Mouse (Mus musculus): ENCODE data around the gene Bahcc1. TPM values are rescaled to one million over a fixed set of nuclear protein-coding genes. Genes with fewer than 3 reads are reported as not detected.

Bahcc1 gene
- polyA plus RNA-seq, 1 experiment from 2014 or later, result 19.7 TPM

- no peak overlapping the region for H3K27ac ChIP-seq (ENCODE audit: low read depth, low read length)
- ATAC-seq (ENCODE audit: insufficient read depth, low FRiP score, low TSS enrichment), result no peak
- H3K9ac ChIP-seq (ENCODE audit: low read length), result no peak overlapping the region
- no peaks in the 10 kb centered on the region for H3K27me3 ChIP-seq (ENCODE audit: control insufficient read depth, insufficient read depth, low read length)
- no peak overlapping the region for H3K4me3 ChIP-seq (ENCODE audit: low read depth, low read length)
- H3K36me3 ChIP-seq (ENCODE audit: control insufficient read depth, insufficient read depth, low read length), result no peaks in the 10 kb centered on the region
- DNase-seq (ENCODE audit: low spot score), result no peak
- H3K4me2 ChIP-seq (ENCODE audit: low read depth), result no peak overlapping the region
- 76% methylated on average over 6 of the region's 6 CpGs for WGBS
- H3K9me3 ChIP-seq (ENCODE audit: control insufficient read depth, low read length), result no peaks in the 10 kb centered on the region
- H3K4me1 ChIP-seq (ENCODE audit: control insufficient read depth, insufficient read depth, low read length), result no peaks in the 10 kb centered on the region
Observed at GRCm38 (mm10) chr11:120200621-120201020, 32.1 kb upstream of the Bahcc1 start.

GRCm38 (mm10) chr11:120204200-120204599 lies 28.5 kb upstream of the Bahcc1 start:
- WGBS, result 95% methylated on average over 5 of the region's 5 CpGs
- Histone ChIP-seq H3K9me3 (ENCODE audit: control insufficient read depth, low read length) (no peaks in the 10 kb centered on the region), H3K27me3 (ENCODE audit: control insufficient read depth, insufficient read depth, low read length) (no peaks in the 10 kb centered on the region), H3K36me3 (ENCODE audit: control insufficient read depth, insufficient read depth, low read length) (no peaks in the 10 kb centered on the region), H3K9ac (ENCODE audit: low read length) (no peak overlapping the region), H3K4me1 (ENCODE audit: control insufficient read depth, insufficient read depth, low read length) (no peaks in the 10 kb centered on the region), H3K27ac (ENCODE audit: low read depth, low read length) (no peak overlapping the region), H3K4me3 (ENCODE audit: low read depth, low read length) (no peak overlapping the region), H3K4me2 (ENCODE audit: low read depth) (no peak overlapping the region)
- DNase-seq (ENCODE audit: low spot score) (no peak), ATAC-seq (ENCODE audit: insufficient read depth, low FRiP score, low TSS enrichment) (no peak)

GRCm38 (mm10) chr11:120206069-120206668 lies 26.6 kb upstream of the Bahcc1 start:
- Histone ChIP-seq H3K36me3 (ENCODE audit: control insufficient read depth, insufficient read depth, low read length) (no peaks in the 10 kb centered on the region), H3K4me3 (ENCODE audit: low read depth, low read length) (no peak overlapping the region), H3K4me2 (ENCODE audit: low read depth) (no peak overlapping the region), H3K9me3 (ENCODE audit: control insufficient read depth, low read length) (no peaks in the 10 kb centered on the region), H3K4me1 (ENCODE audit: control insufficient read depth, insufficient read depth, low read length) (no peaks in the 10 kb centered on the region), H3K9ac (ENCODE audit: low read length) (no peak overlapping the region), H3K27me3 (ENCODE audit: control insufficient read depth, insufficient read depth, low read length) (no peaks in the 10 kb centered on the region), H3K27ac (ENCODE audit: low read depth, low read length) (no peak overlapping the region)
- WGBS, result 78% methylated on average over 9 of the region's 9 CpGs
- DNase-seq (ENCODE audit: low spot score), result no peak
- no peak for ATAC-seq (ENCODE audit: insufficient read depth, low FRiP score, low TSS enrichment)

GRCm38 (mm10) chr11:120206669-120207090 lies 26.1 kb upstream of the Bahcc1 start:
- H3K9me3 ChIP-seq (ENCODE audit: control insufficient read depth, low read length), result no peaks in the 10 kb centered on the region
- no peak overlapping the region for H3K9ac ChIP-seq (ENCODE audit: low read length)
- DNase-seq (ENCODE audit: low spot score), result no peak
- no peaks in the 10 kb centered on the region for H3K27me3 ChIP-seq (ENCODE audit: control insufficient read depth, insufficient read depth, low read length)
- H3K36me3 ChIP-seq (ENCODE audit: control insufficient read depth, insufficient read depth, low read length), result no peaks in the 10 kb centered on the region
- 0 out of 2 replicates have a peak overlapping the region, but pooled peaks have one; percentile 5 for H3K27ac ChIP-seq (ENCODE audit: low read depth, low read length)
- H3K4me1 ChIP-seq (ENCODE audit: control insufficient read depth, insufficient read depth, low read length), result no peaks in the 10 kb centered on the region
- no peak for ATAC-seq (ENCODE audit: insufficient read depth, low FRiP score, low TSS enrichment)
- WGBS, result 51% methylated on average over 5 of the region's 5 CpGs
- no peak overlapping the region for H3K4me2 ChIP-seq (ENCODE audit: low read depth)
- H3K4me3 ChIP-seq (ENCODE audit: low read depth, low read length), result no peak overlapping the region

GRCm38 (mm10) chr11:120208848-120209247 lies 23.9 kb upstream of the Bahcc1 start:
- 66% methylated on average over 2 of the region's 2 CpGs for WGBS
- DNase-seq (ENCODE audit: low spot score) (no peak), ATAC-seq (ENCODE audit: insufficient read depth, low FRiP score, low TSS enrichment) (no peak)
- Histone ChIP-seq H3K9me3 (ENCODE audit: control insufficient read depth, low read length) (peaks cover 3% of the 10 kb centered on the region; the same call in 1 of the 2 replicates), H3K36me3 (ENCODE audit: control insufficient read depth, insufficient read depth, low read length) (no peaks in the 10 kb centered on the region), H3K27ac (ENCODE audit: low read depth, low read length) (no peak overlapping the region), H3K4me2 (ENCODE audit: low read depth) (no peak overlapping the region), H3K4me1 (ENCODE audit: control insufficient read depth, insufficient read depth, low read length) (no peaks in the 10 kb centered on the region), H3K27me3 (ENCODE audit: control insufficient read depth, insufficient read depth, low read length) (no peaks in the 10 kb centered on the region), H3K9ac (ENCODE audit: low read length) (no peak overlapping the region), H3K4me3 (ENCODE audit: low read depth, low read length) (no peak overlapping the region)

- Histone ChIP-seq H3K4me3 (ENCODE audit: low read depth, low read length) (no peak overlapping the region), H3K4me1 (ENCODE audit: control insufficient read depth, insufficient read depth, low read length) (no peaks in the 10 kb centered on the region), H3K27me3 (ENCODE audit: control insufficient read depth, insufficient read depth, low read length) (no peaks in the 10 kb centered on the region), H3K9ac (ENCODE audit: low read length) (no peak overlapping the region), H3K4me2 (ENCODE audit: low read depth) (no peak overlapping the region), H3K27ac (ENCODE audit: low read depth, low read length) (no peak overlapping the region), H3K36me3 (ENCODE audit: control insufficient read depth, insufficient read depth, low read length) (no peaks in the 10 kb centered on the region), H3K9me3 (ENCODE audit: control insufficient read depth, low read length) (peaks cover 3% of the 10 kb centered on the region; the same call in 1 of the 2 replicates)
- DNase-seq (ENCODE audit: low spot score), result no peak
- 78% methylated on average over 8 of the region's 8 CpGs for WGBS
- ATAC-seq (ENCODE audit: insufficient read depth, low FRiP score, low TSS enrichment), result no peak
Observed at GRCm38 (mm10) chr11:120209462-120209861, 23.3 kb upstream of the Bahcc1 start.

GRCm38 (mm10) chr11:120215726-120216241 lies 17.0 kb upstream of the Bahcc1 start:
- no peaks in the 10 kb centered on the region for H3K36me3 ChIP-seq (ENCODE audit: control insufficient read depth, insufficient read depth, low read length)
- no peaks in the 10 kb centered on the region for H3K27me3 ChIP-seq (ENCODE audit: control insufficient read depth, insufficient read depth, low read length)
- DNase-seq (ENCODE audit: low spot score) (no peak), ATAC-seq (ENCODE audit: insufficient read depth, low FRiP score, low TSS enrichment) (0 out of 2 replicates have a peak, but pooled peaks have one; percentile 10)
- H3K27ac ChIP-seq (ENCODE audit: low read depth, low read length), result peak overlapping the region; percentile 97
- peak overlapping the region; percentile 39 for H3K9ac ChIP-seq (ENCODE audit: low read length)
- peaks cover 29% of the 10 kb centered on the region for H3K4me1 ChIP-seq (ENCODE audit: control insufficient read depth, insufficient read depth, low read length)
- peaks cover 3% of the 10 kb centered on the region; the same call in 1 of the 2 replicates for H3K9me3 ChIP-seq (ENCODE audit: control insufficient read depth, low read length)
- H3K4me3 ChIP-seq (ENCODE audit: low read depth, low read length), result no peak overlapping the region
- 0 out of 2 replicates have a peak overlapping the region, but pooled peaks have one; percentile 26 for H3K4me2 ChIP-seq (ENCODE audit: low read depth)
- 51% methylated on average over 10 of the region's 10 CpGs for WGBS

GRCm38 (mm10) chr11:120216540-120217324 lies 16.0 kb upstream of the Bahcc1 start:
- 8% methylated on average over 11 of the region's 11 CpGs for WGBS
- Histone ChIP-seq H3K4me3 (ENCODE audit: low read depth, low read length) (no peak overlapping the region), H3K9me3 (ENCODE audit: control insufficient read depth, low read length) (peaks cover 3% of the 10 kb centered on the region; the same call in 1 of the 2 replicates)

More at GRCm38 (mm10) chr11:120216540-120217324, 16.0 kb upstream of the Bahcc1 start:
- peak overlapping the region; percentile 97 for H3K27ac ChIP-seq (ENCODE audit: low read depth, low read length)
- DNase-seq (ENCODE audit: low spot score) (peak; percentile 86), ATAC-seq (ENCODE audit: insufficient read depth, low FRiP score, low TSS enrichment) (peak; percentile 85)
- H3K9ac ChIP-seq (ENCODE audit: low read length), result peak overlapping the region; percentile 39
- H3K4me1 ChIP-seq (ENCODE audit: control insufficient read depth, insufficient read depth, low read length), result peaks cover 37% of the 10 kb centered on the region
- no peaks in the 10 kb centered on the region for H3K36me3 ChIP-seq (ENCODE audit: control insufficient read depth, insufficient read depth, low read length)
- H3K4me2 ChIP-seq (ENCODE audit: low read depth), result 0 out of 2 replicates have a peak overlapping the region, but pooled peaks have one; percentile 26
- no peaks in the 10 kb centered on the region for H3K27me3 ChIP-seq (ENCODE audit: control insufficient read depth, insufficient read depth, low read length)

Measured in neural tube, embryonic 11.5 days (tissue).